Mouse (Mus musculus): ENCODE data around the gene Tnni2.

GRCm38 (mm10) chr7:142444171-142444570, 2.6 kb downstream of the Tnni2 start:
- TF ChIP-seq POLR2A (IDR thresholded peaks at IDR 0.05; ENCODE audit: borderline replicate concordance, extremely low read depth, insufficient read depth, insufficient read length, poor library complexity, severe bottlenecking) (no peak), CTCF (IDR thresholded peaks at IDR 0.05; ENCODE audit: borderline replicate concordance, extremely low read depth, insufficient read depth, insufficient read length) (no peak)

Data from brain, embryonic 14.5 days (tissue).